Mouse (Mus musculus): ENCODE data around the gene Ccdc74a. TPM values are rescaled to one million over a fixed set of nuclear protein-coding genes. Genes with fewer than 3 reads are reported as not detected.
A peak's percentile ranks its signal among the peaks of the same experiment; 100 is the strongest.
"Not testable (repeated sequence)": the region's sequence is repeated elsewhere in the genome, so short reads cannot be mapped to it uniquely, and the experiment has no call there.

The Ccdc74a gene
- 1 to 10 TPM in 1 of 3 experiments, under 1 TPM in 1, not detected in 1; 0.74 to 1.1 TPM for polyA plus RNA-seq (2017; shearing (Covaris generic))

DNA sequence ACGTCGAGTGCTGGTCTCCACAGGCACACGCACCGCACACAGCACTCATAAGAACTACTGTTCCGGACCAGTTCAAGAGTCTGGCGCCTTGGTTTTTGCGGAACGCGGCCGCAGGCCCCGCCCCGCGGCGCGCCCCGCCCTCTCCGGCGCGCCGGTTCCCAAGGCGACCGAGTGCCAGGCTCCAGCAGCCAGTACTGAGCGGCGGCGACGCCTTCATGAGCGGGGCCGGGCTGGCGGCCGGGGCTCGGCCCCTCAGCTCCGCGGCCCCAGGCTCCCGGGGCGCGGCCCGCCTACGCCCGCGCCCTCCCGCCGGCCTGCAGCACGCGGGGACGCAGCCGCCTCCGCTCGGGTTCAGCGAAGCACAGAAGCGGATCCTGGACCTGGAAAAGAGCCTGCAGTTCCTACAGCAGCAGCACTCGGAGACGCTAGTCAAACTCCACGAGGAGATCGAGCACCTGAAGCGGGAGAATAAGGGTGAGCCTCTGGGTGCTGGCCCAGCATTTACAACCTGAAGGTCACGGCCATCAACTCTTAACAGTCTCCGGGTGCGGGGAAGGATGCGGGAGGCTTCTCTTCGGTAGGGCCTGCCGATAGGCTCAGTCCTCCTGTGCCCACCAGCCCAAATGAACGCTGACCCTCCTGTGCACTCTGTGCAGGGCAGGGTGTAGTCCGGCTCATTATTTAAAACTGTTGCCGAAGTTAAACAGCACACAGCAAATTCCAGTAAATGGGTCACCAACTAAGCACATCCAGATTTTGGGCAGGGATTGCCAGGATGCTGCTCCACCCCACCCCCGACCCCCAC is at the start of gene Ccdc74a:
Gene Ccdc74a (plus strand): TSS at position 161 of the 805 bp plus-strand sequence.
- ATAC-seq = peak; percentile 94

- no peak for ATAC-seq
Measured at GRCm38 (mm10) chr16:17600944-17601562, 45.2 kb upstream of the Ccdc74a start.

DNA sequence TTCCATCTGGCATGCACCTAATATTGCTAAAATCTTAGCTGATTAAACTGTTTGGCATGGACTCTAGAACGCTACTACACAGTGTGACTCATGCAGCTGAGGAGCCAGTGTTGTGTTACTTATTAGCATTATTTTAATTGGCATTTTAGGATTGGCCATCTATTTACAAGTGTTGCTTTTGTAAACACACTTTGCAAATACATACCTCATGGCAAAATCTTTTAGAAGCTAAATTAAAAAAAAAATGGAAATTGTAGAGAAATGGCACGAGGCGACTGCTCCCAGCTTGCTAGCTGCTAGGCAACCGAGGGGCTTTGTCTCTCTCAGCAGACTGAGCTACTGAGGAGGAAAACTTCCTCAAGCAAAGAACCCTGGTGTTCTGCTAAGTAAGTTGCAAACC is 41.3 kb upstream of the Ccdc74a start:
- ATAC-seq = no peak

DNA sequence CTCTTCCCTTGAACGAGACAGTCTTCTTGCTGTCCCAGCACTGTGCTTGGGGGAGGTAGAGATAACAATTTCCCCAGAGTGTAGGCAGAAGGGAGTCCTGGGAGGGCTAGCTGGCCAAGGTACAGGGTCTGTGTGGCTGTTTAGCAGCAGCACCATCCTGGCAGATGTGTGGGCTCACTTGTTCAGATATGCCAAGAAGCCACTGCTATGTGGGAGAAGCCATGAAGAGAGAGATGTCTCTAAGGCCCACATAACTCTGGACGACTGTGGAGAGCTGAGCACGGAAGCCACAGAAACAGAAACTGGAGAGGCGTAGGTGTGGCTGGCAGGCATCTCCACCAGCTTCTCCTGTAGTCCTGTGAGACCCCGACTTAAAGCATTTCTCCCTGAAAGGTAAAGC is 40.6 kb upstream of the Ccdc74a start:
- no peak for ATAC-seq

DNA sequence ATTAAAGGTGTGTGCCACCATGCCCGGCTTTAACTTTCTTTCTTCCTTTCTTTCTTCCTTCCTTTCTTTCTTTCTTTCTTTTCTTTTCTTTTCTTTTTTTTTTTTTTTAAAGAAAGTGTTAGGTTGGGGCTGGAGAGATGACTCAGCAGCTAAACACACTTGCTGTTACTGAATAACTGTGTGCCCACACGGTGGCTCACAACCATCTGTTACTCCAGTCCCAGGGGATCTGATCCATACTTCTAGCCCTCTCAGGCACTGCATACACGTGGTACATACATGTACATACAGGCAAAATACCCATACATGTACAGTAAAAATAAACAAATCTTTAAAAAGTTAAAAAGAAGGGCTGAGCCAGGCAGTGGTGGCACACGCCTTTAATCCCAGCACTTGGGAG is 34.9 kb upstream of the Ccdc74a start:
- no peak for ATAC-seq

DNA sequence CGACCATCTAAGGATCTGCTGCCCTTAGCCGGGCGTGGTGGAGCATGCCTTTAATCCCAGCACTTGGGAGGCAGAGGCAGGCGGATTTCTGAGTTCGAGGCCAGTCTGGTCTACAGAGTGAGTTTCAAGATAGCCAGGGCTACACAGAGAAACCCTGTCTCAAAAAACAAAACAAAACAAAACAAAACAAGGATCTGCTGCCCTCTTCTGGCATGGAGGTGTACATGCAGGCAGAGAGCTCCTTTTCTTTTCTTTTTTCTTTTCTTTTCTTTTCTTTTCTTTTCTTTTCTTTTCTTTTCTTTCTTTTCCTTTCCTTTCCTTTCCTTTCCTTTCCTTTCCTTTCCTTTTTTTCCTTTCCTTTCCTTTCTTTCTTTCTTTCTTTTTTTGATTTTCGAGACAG is 31.5 kb upstream of the Ccdc74a start:
- not testable (repeated sequence) for ATAC-seq

DNA sequence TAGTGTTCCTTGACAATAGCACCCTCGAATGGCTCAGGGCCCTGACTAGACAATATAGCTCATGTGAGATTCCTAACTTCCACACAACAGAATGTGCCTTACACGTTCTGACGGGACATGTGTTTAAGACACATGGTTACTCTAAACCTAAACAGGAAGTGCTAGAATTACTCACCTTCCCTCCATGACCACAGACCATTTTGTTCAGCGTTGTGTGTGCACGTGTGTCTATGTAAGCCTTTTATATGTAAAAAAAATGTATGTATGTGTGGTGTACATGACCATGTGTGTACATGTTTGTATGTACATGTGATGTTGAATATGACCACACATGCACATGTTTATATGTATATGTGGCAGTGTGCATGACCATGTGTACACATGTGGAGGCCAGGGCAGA is 30.1 kb upstream of the Ccdc74a start:
- ATAC-seq = no peak

DNA sequence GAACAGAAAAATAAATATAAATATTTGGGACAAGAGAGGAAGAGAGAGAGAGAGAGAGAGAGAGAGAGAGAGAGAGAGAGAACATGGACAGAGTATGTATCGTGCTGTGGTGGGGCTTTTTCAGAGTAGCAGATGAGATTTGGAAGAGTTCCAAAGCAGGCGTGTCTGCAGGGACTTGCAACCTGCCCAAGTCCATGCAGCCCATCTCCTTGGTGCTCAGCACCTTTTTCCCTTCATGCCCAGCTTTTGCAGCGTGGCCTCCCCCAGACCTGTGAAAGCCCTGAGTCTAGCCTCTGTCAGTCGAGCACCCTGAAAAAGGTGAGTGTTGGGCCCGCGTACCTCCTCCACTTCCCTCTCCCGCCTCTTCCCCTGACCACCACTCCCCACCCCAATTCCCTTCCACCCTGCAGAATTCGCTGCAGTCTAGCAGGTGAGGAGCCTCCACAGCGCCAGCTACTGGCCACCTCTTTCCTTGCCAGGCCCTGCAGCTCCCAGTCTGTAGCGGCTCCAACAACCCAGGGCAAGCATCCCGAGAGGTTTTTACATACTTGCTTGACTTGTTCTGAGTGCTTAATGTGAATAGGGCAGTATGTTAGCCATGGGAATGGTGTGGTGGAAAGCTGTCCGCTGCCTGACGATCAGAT is 28.2 kb upstream of the Ccdc74a start:
- ATAC-seq = no peak

- ATAC-seq = peak; percentile 75
Measured at GRCm38 (mm10) chr16:17619198-17620105, 26.8 kb upstream of the Ccdc74a start, which contains the start of gene Smpd4. Gene Smpd4, plus strand, starts transcription at chr16:17619354.

DNA sequence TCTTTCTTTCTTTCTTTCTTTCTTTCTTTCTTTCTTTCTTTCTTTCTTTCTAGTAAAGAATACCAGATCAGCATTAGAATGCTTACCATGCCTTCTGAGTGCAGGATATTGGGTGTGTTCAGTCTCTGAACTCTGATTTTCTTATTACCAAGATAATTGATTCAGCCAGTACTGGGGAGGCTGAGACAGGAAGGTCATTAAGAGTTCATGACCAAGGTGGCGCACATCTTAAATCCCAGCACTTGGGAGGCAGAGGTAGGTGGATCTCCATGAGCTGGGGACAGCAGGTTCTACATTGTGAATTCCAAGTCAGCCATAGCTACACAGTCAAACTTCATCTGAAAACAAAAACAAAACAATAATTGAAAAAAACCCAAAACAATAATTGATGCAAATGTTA is 24.3 kb upstream of the Ccdc74a start:
- ATAC-seq = no peak

- no peak for ATAC-seq
Measured at GRCm38 (mm10) chr16:17625488-17626268, 20.6 kb upstream of the Ccdc74a start.

DNA sequence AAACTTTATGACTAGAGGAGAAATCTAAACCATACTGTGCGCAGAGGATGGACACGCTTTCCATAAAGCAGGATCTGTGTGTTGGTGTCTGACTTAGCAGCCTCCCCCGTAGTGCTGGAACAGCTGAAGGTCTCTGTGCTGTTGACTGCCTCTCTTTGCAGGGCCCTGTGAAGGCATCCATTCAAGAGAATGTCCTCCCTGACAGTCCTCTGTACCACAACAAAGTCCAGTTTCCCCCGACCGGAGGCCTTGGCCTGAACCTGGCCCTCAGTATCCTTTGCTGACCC is 20.1 kb upstream of the Ccdc74a start:
- no peak for ATAC-seq

DNA sequence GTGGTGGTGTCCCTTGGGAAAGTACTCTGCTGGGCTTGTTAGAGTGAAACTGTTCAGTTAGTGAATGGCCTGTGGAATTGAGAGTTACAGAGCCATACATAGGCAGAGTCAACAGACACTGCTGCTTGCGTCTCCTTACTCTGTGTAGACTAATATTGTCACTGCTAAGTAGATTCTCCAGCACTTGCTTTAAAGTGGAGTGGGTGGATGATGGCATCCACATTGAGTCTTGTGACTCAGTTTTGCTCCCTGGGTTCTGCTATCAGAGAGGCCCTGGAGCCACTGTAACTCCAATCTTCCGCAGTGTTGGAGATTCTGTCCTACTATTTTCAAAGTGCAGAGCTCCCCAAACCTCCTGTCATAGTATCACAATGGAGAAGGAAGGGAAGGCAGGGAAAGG is 13.7 kb upstream of the Ccdc74a start:
- no peak for ATAC-seq

- no peak for ATAC-seq
Measured at GRCm38 (mm10) chr16:17633481-17634181, 12.6 kb upstream of the Ccdc74a start.

GRCm38 (mm10) chr16:17636904-17637303 is 9.4 kb upstream of the Ccdc74a start:
- no peak for ATAC-seq

GRCm38 (mm10) chr16:17637610-17638009 is 8.7 kb upstream of the Ccdc74a start:
- no peak for ATAC-seq

DNA sequence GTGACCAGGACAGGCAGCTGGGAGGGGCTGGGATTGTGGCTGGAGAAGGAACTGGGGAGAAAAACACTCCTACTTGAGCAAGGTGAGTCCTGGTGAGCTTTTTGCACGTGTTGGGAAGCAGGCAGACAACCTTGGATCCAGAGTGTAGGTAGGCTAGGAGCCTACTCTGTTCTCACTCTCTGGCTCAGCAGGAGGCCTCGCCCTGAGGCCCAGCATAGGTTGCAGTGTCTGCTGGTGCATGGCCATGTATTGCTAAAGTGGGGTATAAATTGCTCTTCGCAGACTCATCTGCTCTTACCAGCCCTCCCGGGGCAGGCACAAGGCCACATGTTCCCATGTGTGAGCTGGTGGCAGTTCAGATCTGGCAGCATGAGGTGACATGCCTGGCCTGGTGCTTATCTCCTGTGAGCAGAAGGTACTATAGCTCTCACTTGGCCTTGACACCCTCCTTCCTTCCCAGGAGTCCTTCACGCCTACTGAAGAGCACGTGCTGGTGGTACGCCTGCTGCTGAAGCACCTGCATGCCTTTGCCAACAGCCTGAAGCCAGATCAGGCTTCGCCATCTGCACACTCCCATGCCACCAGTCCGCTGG is 8.1 kb upstream of the Ccdc74a start:
- no peak for ATAC-seq

GRCm38 (mm10) chr16:17639081-17639480 is 7.2 kb upstream of the Ccdc74a start:
- no peak for ATAC-seq

DNA sequence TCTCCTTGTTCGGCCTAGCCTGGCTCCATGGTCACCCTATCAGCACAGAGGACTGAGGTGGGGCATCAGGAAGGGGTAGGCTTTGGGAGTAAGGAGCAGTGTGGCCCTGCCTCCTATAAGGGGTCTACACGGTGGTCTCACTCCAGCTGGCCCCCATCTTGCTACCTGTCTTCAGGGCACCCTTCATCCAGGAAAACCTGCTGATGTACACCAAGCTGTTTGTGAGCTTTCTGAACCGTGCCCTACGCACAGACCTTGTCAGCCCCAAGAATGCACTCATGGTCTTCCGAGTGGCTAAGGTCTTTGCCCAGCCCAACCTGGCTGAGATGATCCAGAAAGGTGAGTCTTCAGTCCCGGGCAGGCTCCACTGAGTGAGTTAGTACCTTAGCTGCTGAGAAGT is 6.3 kb upstream of the Ccdc74a start:
- ATAC-seq = no peak

GRCm38 (mm10) chr16:17640706-17641105 is 5.6 kb upstream of the Ccdc74a start:
- ATAC-seq = no peak

DNA sequence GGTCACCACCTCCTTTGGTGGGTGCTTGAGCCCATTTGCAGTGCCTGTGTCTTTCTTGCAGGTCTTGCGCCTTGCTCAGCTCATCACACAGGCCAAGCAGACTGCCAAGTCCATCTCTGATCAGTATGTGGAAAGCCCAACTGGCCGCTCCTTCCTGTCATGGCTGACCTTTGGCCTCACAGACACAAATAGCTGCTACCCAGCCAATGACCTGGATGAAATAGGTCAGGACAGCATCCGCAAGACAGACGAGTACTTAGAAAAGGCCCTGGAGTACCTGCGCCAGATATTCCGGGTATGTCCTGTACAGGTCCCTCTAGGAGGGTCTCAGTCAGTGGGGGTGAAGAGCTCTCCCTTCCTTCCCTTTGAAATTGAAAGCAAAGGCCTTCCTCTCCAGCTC is 5.0 kb upstream of the Ccdc74a start:
- ATAC-seq = no peak

All from inflammation-experienced regulatory T-cells, adult 6 months (primary cell).